8 mouse cellular contexts compared by ENCODE assay signal in the genomic region with DNA sequence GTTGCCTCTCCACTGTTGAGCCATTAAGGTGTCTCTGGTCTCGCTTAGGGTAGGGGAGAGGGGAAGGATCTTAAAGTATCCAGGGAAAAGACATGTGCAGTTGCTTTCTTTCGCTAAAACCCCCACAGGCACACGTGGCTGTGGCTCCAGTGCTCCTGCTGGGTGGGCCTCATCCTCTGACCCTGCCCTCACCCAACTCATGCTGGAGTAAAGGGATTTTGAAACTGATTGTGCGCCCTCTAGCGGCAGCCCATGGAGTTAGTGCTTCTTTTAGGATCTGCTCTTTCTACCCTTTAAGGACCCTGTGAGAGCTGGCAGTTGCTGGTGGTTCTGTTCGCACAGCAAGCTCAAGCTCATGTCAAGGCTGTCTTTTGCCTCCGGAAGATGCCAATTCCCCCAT. TPM values are rescaled to one million over a fixed set of nuclear protein-coding genes. Genes with fewer than 3 reads are reported as not detected.
DNase-seq lines count a peak whose midpoint lies in the region; TF ChIP-seq lines count a peak whose summit lies in the region.

No protein-coding gene starts in this region.

- no peak overlapping the region for H3K27ac ChIP-seq in left cerebral cortex, adult 2 months

- peak; percentile 92 for TF ChIP-seq CTCF in left cerebral cortex, adult 2 months (IDR thresholded peaks at IDR 0.05)

- intact Hi-C loops in left cerebral cortex, adult 2 months (cut with DNase I), result no loop called here

- peak; percentile 56 for DNase-seq in cerebellum, adult 11 months
- DNase-seq in cerebellum, adult 11-12 months, result no peak
- DNase-seq in left cerebral cortex, adult 2 months (ENCODE audit: extremely low spot score in 1 of 2, low spot score in 2 of 2), result peak in 1 of 2 experiments; percentile 70
- no peak for DNase-seq in left cerebral cortex, adult 8-10 months (ENCODE audit: low spot score in 2 of 2)
- peak; percentile 62 for DNase-seq in cerebellum, adult 8-10 months
- peak; percentile 81 to 82 for DNase-seq in kidney, postnatal 4 days
- peak; percentile 82 for DNase-seq in mesoderm, embryonic 11.5 days (ENCODE audit: low read depth, low spot score)
- peak; percentile 82 for DNase-seq in testis, postnatal 10 days (ENCODE audit: low spot score)

- no peak overlapping the region for H3K4me3 ChIP-seq in left cerebral cortex, adult 2 months

RNA-seq across cellular contexts. Expression of gene Gm10277, which starts 35.2 kb away (rescaled TPM):
- not detected for total RNA-seq in left cerebral cortex, adult 2 months (2021)
- not detected for total RNA-seq in left cerebral cortex, adult 8-10 months (2022)

RNA-seq across cellular contexts. Expression of gene Myo18a, which starts 59.7 kb away (rescaled TPM):
- 100 to 1,000 TPM; 164 to 169 TPM for total RNA-seq in left cerebral cortex, adult 2 months (2021)
- total RNA-seq in left cerebral cortex, adult 8-10 months (2022), result 100 to 1,000 TPM; 133 to 174 (median 147) TPM

Comparison
In these comparisons a context has a peak if more than half of its experiments do, and no peak if none do; other contexts are left out.
1. DNase-seq: peak in cerebellum, adult 11 months (single experiment), cerebellum, adult 8-10 months (single experiment), kidney, postnatal 4 days (2 of 2), mesoderm, embryonic 11.5 days (single experiment) and testis, postnatal 10 days (single experiment); none in cerebellum, adult 11-12 months (single experiment) and left cerebral cortex, adult 8-10 months (0 of 2).